Mouse (Mus musculus): Measurements from ENCODE around the gene Gm3045. TPM values are rescaled to one million over a fixed set of nuclear protein-coding genes. Genes with fewer than 3 reads are reported as not detected.

Gene Gm3045
- polyA plus RNA-seq, 2 experiments: 0.04 TPM; not detected in 1

DNA sequence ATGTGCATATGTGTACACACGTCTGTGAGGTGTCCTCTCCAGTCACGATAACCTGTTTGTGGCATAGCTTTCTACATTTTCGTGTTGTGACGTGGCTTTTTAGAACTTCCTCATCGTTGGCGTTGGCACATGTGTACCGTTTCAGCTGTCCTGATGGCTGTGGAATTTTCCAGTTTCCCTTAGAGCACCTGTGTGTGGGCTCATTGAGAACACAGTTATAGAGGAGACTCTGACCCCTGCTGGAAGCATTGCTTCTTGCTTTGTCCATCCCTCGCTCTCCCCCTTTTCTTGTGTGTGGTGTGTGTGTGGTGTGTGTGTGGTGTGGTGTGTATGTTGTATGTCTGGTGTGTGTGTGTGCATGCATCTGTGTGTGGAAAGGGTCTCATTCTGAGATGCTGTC is 23.6 kb downstream of the Gm3045 start:
- no peak overlapping the region for H3K9ac ChIP-seq (ENCODE audit: low read depth, low read length, severe bottlenecking)
- TF ChIP-seq POLR2A (IDR thresholded peaks at IDR 0.05; ENCODE audit: borderline replicate concordance, extremely low read depth, insufficient read depth, insufficient read length): no peak
- no peaks in the 10 kb centered on the region for H3K36me3 ChIP-seq (ENCODE audit: control insufficient read depth, insufficient read depth, low read length)
- no peaks in the 10 kb centered on the region for H3K27me3 ChIP-seq (ENCODE audit: control insufficient read depth, insufficient read depth, low read length)
- 71% methylated on average over 8 of the region's 8 CpGs for WGBS
- DNase-seq (ENCODE audit: low spot score) (no peak), ATAC-seq (ENCODE audit: low FRiP score, low read depth) (no peak)
- 0 out of 2 replicates have a peak, but pooled peaks cover 4% of the 10 kb centered on the region for H3K4me1 ChIP-seq (ENCODE audit: control insufficient read depth, insufficient read depth, low read length)
- no peak overlapping the region for H3K4me3 ChIP-seq (replicated peaks; ENCODE audit: low read length)
- H3K4me2 ChIP-seq (replicated peaks; ENCODE audit: low read depth, low read length, severe bottlenecking): no peak overlapping the region
- H3K27ac ChIP-seq (replicated peaks; ENCODE audit: low read depth, low read length): no peak overlapping the region
- no peaks in the 10 kb centered on the region for H3K9me3 ChIP-seq (ENCODE audit: control insufficient read depth, low read length)

DNA sequence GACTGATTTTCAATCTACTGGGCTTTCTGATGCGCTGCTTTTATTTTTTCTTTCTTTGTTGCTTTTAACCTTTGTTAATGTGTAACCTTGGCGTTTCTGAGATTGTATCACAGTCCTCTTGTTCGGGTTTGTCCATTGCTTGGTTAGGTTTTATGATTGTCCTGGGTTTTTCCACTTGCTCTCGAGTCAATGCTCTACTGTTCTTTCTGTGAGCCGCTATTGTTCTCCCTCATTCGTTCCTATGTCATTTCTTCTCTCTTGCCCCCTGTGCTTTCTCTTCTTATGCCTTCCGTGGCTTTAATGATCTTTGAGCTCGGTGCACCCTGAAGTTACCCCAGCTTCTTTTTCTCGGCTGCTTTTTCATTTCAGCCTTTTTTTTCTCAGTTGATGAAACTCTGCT is 31.6 kb downstream of the Gm3045 start:
- H3K36me3 ChIP-seq (ENCODE audit: control insufficient read depth, insufficient read depth, low read length): no peaks in the 10 kb centered on the region
- H3K9me3 ChIP-seq (ENCODE audit: control insufficient read depth, low read length): no peaks in the 10 kb centered on the region
- no peak overlapping the region for H3K4me3 ChIP-seq (replicated peaks; ENCODE audit: low read length)
- TF ChIP-seq POLR2A (IDR thresholded peaks at IDR 0.05; ENCODE audit: borderline replicate concordance, extremely low read depth, insufficient read depth, insufficient read length): no peak
- ATAC-seq (ENCODE audit: low FRiP score, low read depth) (no peak), DNase-seq (ENCODE audit: low spot score) (no peak)
- H3K4me2 ChIP-seq (replicated peaks; ENCODE audit: low read depth, low read length, severe bottlenecking): no peak overlapping the region
- no peaks in the 10 kb centered on the region for H3K4me1 ChIP-seq (ENCODE audit: control insufficient read depth, insufficient read depth, low read length)
- no peaks in the 10 kb centered on the region for H3K27me3 ChIP-seq (ENCODE audit: control insufficient read depth, insufficient read depth, low read length)
- WGBS: 54% methylated on average over 9 of the region's 9 CpGs
- no peak overlapping the region for H3K27ac ChIP-seq (replicated peaks; ENCODE audit: low read depth, low read length)
- H3K9ac ChIP-seq (ENCODE audit: low read depth, low read length, severe bottlenecking): no peak overlapping the region

DNA sequence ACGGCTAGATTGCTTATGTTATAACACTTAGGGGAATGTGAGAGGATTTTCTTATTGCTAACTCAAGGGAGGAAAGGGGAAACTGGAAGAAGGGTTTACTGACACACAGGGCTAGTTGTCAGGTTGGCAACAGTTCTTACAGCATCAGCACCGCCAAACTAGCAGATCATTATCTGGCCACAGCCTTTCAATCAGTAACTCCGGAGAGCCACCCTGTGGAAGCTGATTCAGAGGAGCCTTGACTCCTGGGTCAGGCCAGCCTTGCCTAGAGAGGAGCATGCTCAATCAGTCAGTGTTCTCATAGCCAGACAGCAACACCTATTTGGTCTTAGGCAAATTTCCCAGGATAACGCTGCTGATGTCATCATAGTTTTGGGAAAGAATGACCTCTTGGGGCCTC is 35.1 kb downstream of the Gm3045 start:
- WGBS: 62% methylated on average over 4 of the region's 4 CpGs
- no peak for DNase-seq (ENCODE audit: low spot score)

DNA sequence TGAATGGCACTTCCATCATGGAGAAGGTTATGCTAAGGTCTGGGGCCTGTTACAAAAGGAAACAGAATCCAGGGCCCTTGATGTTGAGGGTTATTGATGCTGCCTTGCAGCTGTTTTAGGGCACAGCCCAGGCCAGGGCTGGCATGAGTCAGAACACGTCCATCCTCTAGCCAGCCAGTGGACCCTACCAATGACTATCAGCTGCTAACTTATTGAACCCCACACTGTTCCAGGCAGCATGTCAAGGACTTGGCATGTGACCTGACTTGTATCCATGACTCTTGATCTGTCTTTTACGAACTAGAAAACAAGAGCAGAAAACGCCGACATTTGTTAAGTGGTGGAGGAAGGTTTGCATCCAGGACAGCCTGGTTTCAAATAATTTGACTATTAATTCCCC is 36.4 kb downstream of the Gm3045 start:
- no peak for TF ChIP-seq POLR2A (IDR thresholded peaks at IDR 0.05; ENCODE audit: borderline replicate concordance, extremely low read depth, insufficient read depth, insufficient read length)
- H3K9me3 ChIP-seq (ENCODE audit: control insufficient read depth, low read length): no peaks in the 10 kb centered on the region
- DNase-seq (ENCODE audit: low spot score) (no peak), ATAC-seq (ENCODE audit: low FRiP score, low read depth) (no peak)
- no peak overlapping the region for H3K4me3 ChIP-seq (replicated peaks; ENCODE audit: low read length)
- WGBS: 80% methylated on average over 4 of the region's 4 CpGs
- no peak overlapping the region for H3K9ac ChIP-seq (ENCODE audit: low read depth, low read length, severe bottlenecking)
- no peak overlapping the region for H3K4me2 ChIP-seq (replicated peaks; ENCODE audit: low read depth, low read length, severe bottlenecking)
- no peaks in the 10 kb centered on the region for H3K4me1 ChIP-seq (ENCODE audit: control insufficient read depth, insufficient read depth, low read length)
- no peak overlapping the region for H3K27ac ChIP-seq (replicated peaks; ENCODE audit: low read depth, low read length)
- no peaks in the 10 kb centered on the region for H3K27me3 ChIP-seq (ENCODE audit: control insufficient read depth, insufficient read depth, low read length)
- no peaks in the 10 kb centered on the region for H3K36me3 ChIP-seq (ENCODE audit: control insufficient read depth, insufficient read depth, low read length)

More for the DNA sequence above, 35.1 kb downstream of the Gm3045 start:
- TF ChIP-seq POLR2A (IDR thresholded peaks at IDR 0.05; ENCODE audit: borderline replicate concordance, extremely low read depth, insufficient read depth, insufficient read length): no peak
- Histone ChIP-seq H3K4me2 (replicated peaks; ENCODE audit: low read depth, low read length, severe bottlenecking) (no peak overlapping the region), H3K9ac (ENCODE audit: low read depth, low read length, severe bottlenecking) (no peak overlapping the region), H3K9me3 (ENCODE audit: control insufficient read depth, low read length) (no peaks in the 10 kb centered on the region), H3K36me3 (ENCODE audit: control insufficient read depth, insufficient read depth, low read length) (no peaks in the 10 kb centered on the region), H3K4me1 (ENCODE audit: control insufficient read depth, insufficient read depth, low read length) (no peaks in the 10 kb centered on the region), H3K27me3 (ENCODE audit: control insufficient read depth, insufficient read depth, low read length) (no peaks in the 10 kb centered on the region), H3K4me3 (replicated peaks; ENCODE audit: low read length) (no peak overlapping the region), H3K27ac (replicated peaks; ENCODE audit: low read depth, low read length) (no peak overlapping the region)
- no peak for ATAC-seq (ENCODE audit: low FRiP score, low read depth)

DNA sequence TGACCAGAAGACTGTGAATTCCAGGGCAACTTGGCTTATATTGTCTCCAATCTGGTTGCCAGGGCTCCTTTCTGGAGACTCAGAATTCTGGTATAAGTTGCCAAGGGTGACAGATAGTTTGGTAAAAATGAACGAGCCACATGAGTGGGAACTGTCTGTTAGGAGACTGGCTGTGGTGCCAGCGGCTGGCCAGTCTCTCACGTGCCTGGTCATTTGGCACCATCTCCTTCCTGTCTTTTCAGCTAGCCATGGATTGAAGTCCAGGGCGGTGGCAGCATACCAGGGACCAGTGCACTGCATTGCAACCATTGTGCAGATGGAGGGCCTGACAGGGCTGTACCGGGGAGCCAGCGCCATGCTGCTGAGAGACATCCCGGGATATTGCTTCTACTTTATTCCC is 36.9 kb downstream of the Gm3045 start:
- Histone ChIP-seq H3K9ac (ENCODE audit: low read depth, low read length, severe bottlenecking) (no peak overlapping the region), H3K4me2 (replicated peaks; ENCODE audit: low read depth, low read length, severe bottlenecking) (no peak overlapping the region), H3K27ac (replicated peaks; ENCODE audit: low read depth, low read length) (no peak overlapping the region), H3K4me3 (replicated peaks; ENCODE audit: low read length) (no peak overlapping the region), H3K9me3 (ENCODE audit: control insufficient read depth, low read length) (no peaks in the 10 kb centered on the region), H3K4me1 (ENCODE audit: control insufficient read depth, insufficient read depth, low read length) (no peaks in the 10 kb centered on the region), H3K27me3 (ENCODE audit: control insufficient read depth, insufficient read depth, low read length) (no peaks in the 10 kb centered on the region), H3K36me3 (ENCODE audit: control insufficient read depth, insufficient read depth, low read length) (no peaks in the 10 kb centered on the region)
- WGBS: 90% methylated on average over 7 of the region's 7 CpGs
- ATAC-seq (ENCODE audit: low FRiP score, low read depth): no peak
- no peak for DNase-seq (ENCODE audit: low spot score)
- TF ChIP-seq POLR2A (IDR thresholded peaks at IDR 0.05; ENCODE audit: borderline replicate concordance, extremely low read depth, insufficient read depth, insufficient read length): no peak

DNA sequence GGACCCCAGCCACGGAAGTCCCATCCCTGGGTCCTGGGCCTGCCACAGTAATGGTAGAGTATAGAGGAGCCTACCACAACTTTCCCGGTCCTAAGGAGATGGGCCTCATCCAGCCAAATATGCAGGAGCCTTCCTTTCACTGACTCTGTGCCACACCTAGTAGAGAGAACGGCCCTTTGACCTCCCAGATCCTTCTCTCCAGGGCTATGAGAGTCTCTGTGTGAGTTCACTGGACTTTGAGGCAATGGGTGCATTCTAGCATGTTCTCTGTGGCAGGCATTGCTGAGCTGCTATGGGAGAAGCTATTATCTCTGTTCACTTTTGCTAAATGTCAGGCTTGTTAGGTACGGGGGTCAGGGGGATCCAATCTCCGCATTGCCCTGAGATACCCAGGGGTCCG is 37.4 kb downstream of the Gm3045 start:
- no peak overlapping the region for H3K4me3 ChIP-seq (replicated peaks; ENCODE audit: low read length)
- WGBS: 86% methylated on average over 6 of the region's 6 CpGs
- H3K9ac ChIP-seq (ENCODE audit: low read depth, low read length, severe bottlenecking): no peak overlapping the region
- ATAC-seq (ENCODE audit: low FRiP score, low read depth) (no peak), DNase-seq (ENCODE audit: low spot score) (no peak)
- H3K27me3 ChIP-seq (ENCODE audit: control insufficient read depth, insufficient read depth, low read length): no peaks in the 10 kb centered on the region
- no peaks in the 10 kb centered on the region for H3K4me1 ChIP-seq (ENCODE audit: control insufficient read depth, insufficient read depth, low read length)
- no peaks in the 10 kb centered on the region for H3K9me3 ChIP-seq (ENCODE audit: control insufficient read depth, low read length)
- no peak overlapping the region for H3K27ac ChIP-seq (replicated peaks; ENCODE audit: low read depth, low read length)
- TF ChIP-seq POLR2A (IDR thresholded peaks at IDR 0.05; ENCODE audit: borderline replicate concordance, extremely low read depth, insufficient read depth, insufficient read length): no peak
- H3K4me2 ChIP-seq (replicated peaks; ENCODE audit: low read depth, low read length, severe bottlenecking): no peak overlapping the region
- no peaks in the 10 kb centered on the region for H3K36me3 ChIP-seq (ENCODE audit: control insufficient read depth, insufficient read depth, low read length)
